Mouse (Mus musculus) induced T-regulatory cell, adult 2 months (primary cell): ENCODE measurements around the gene Ptpre.

ENCODE experiments used
- DNase-seq: peaks from one replicate; pipeline ENCODE4 v3.0.0-alpha.2; 2012; ENCODE audit warnings: low read depth

The Ptpre gene

GRCm38 (mm10) chr7:135723672-135724341 is 186.5 kb downstream of the Ptpre start:
- DNase-seq = no peak

DNA sequence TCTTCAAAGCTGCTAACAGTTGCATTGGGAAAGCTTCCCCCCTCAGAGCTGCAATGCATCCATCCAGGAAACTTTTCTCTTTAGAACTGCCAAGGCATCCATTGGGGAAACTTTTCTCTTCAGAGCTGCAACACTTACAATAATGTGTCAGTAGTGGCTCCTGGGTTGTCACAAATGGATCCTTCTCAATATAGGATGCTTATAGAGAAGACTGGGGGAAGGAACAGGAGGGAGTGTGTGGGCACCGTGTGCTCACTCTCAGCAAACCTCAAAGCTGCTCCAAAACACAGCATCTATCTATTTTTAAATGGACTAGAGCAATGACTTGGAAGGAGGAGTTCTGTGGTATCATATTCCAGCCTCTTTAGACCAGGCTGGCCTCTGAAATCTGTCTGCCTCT is 189.4 kb downstream of the Ptpre start:
- DNase-seq = no peak

DNA sequence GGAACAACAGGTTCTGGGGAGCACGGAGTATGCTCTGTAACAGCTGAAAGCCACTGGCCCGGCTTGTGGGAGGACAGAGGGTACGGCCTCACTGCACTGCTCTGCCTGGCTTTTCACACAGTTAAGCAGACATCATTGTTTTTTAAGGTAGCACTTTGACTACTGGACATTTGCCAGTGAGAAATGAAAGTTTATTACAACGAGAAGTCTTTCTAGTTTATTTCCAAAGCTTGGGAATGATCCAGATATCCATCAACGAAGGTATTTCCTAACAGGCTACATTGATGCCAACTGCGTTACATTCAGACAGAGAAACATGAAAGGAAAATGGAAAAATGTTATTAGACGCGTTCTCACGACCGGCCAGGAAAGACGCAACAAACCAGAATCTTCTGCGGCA is 190.8 kb downstream of the Ptpre start:
- DNase-seq = no peak

GRCm38 (mm10) chr7:135734379-135734778 is 197.1 kb downstream of the Ptpre start:
- no peak for DNase-seq

DNA sequence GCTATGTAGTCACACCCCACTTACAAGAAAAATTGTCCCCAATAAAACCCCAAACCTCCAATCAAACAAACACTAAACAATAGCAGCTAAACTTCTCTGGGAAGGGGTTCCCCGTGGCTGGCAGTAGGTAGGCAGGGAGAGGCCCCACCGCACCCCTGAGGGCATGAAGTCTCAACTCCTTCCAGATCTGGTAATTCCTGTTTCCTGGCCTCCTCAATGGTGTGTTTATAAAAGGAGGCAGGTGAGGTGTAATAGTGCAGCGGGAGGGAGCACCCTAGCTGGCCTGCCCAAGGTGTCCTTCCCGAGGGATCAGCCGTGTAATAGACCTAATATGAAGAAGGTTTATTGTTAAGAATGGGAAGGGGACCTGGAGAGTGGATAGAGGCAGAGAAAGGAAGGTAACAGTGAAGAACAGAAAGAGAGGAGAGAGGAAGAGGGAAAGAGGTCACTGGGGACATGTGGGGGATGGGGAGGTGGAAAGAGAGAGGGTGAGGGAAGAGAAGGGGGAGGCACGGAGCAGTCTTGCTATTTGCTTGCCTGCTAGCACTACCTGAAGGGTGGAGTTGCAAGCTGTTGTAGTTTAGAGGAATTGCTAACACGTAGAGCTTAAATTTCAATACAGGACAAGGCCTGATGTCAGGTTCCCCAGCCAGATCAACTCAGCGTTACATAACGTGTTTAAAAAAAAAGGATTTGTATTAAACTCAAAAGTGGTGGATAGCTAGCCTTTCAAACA is 197.8 kb downstream of the Ptpre start:
- DNase-seq = no peak
